Mouse (Mus musculus) colon, adult 2 months (tissue): ENCODE results near the gene Gpkow. TPM values are rescaled to one million over a fixed set of nuclear protein-coding genes. Genes with fewer than 3 reads are reported as not detected.

Source experiments
- polyA plus RNA-seq: library from polyadenylated mRNA; depleted of rRNA; stranded (reverse); fragments of >200 nt; gene quantifications from 2 replicates; pipeline ENCODE4 v1.2.3, GENCODE M21; 2012; rRNA removed

Gpkow gene
- 4.7 and 5.5 TPM in 2 replicates for polyA plus RNA-seq

DNA sequence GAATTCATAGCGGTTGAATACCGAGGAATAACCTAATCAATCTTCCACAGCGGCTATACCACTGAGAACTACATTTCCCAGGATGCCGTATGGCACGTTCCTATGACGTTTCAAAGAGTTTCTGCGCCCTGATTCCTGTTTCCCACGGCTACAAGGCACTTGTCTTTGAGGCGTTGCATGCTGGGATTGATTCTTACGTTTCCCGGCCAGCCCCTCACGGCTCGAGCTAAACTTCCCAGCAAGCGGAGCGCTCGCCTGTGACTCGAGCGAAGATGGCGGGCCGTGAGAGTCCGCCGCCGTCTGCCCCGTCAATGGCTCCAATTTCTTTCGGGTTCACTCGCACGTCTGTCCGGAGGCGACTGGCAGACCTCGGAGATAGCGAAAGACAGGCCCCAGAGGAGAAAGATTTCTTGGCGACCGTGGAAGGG lies at the start of gene Gpkow:
Gene Gpkow, plus strand, starts transcription at position 178 of the 428 bp plus-strand sequence.

DNA sequence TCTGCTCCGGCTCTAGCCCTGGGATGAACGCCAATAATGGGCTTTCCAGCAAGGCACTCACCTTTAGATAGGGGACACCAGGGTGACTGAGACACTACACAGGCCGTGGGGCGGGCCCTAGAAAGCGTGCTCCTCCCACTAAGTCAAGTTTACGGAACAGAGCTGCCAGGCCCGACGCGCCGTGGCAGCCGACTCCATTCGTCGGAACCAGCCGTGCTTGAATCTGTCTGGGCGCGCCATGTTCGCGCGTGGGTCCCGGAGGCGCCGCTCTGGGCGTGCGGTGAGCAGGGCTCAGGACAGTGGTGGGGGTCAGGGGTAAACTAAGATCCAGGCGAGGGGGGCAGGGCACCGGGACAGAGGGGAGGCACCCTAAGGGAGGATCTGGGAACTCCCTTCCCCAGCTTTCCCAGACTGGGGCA lies 39.7 kb upstream of the Gpkow start, which contains the start of gene Prickle3:
Gene Prickle3, plus strand, starts transcription at position 40 of the 419 bp plus-strand sequence.

DNA sequence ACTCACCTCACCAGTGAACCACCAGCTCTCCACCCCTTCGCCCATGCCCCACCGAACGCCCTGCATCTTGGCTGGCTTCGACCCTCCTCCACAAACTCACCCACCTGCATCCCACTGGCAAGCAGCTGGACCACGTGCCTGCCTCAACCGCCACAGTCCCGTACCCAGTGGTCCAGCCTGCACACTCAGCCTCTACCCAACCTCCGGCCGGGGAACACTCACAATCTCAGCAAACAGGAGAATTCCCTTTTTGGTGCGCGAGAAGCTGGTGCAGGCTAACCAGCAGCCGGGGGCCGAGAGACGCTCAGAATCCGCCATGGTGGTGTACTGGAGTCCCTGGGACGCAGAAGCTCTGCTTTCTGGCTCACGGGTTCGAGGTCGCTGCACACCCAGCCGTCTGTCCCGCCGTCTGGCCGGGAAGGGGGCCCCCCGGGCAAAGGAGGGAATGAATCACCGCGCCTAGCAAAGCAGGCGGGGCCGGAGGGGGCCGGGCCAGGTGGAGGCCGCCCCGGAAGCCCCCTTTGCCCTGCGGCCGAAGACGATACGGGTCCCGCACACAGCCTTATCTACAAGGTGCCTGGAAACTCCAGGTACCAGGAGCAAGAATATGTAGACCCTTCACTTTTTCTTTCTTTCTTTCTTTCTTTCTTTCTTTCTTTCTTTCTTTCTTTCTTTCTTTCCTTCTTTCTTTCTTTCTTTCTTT lies 25.9 kb upstream of the Gpkow start, which contains the start of gene Plp2:
Gene Plp2, minus strand, starts transcription at position 470 of the 703 bp plus-strand sequence.

DNA sequence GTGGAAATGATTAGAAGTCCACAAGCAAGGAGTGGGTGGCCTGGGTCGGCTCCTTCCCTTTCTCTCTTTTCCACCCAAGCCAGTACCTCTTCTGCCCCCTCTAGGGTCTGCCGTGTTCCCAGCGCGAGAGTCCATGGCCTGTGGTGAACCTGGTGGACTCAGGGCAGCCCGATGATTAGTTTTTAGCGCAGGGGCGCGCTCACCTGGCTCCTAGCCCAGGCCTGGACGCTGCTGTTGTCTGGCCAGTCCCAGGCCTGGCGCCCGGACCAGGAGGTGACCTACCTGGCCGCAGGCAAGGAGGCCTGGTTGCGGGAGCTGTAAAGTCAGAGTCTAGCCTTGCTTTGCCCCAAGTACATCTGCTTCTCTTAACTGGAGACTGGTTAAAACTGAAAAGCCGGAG lies 16.1 kb upstream of the Gpkow start, which contains the start of gene Magix:
Gene Magix, minus strand, starts transcription at position 388 of the 400 bp plus-strand sequence.

DNA sequence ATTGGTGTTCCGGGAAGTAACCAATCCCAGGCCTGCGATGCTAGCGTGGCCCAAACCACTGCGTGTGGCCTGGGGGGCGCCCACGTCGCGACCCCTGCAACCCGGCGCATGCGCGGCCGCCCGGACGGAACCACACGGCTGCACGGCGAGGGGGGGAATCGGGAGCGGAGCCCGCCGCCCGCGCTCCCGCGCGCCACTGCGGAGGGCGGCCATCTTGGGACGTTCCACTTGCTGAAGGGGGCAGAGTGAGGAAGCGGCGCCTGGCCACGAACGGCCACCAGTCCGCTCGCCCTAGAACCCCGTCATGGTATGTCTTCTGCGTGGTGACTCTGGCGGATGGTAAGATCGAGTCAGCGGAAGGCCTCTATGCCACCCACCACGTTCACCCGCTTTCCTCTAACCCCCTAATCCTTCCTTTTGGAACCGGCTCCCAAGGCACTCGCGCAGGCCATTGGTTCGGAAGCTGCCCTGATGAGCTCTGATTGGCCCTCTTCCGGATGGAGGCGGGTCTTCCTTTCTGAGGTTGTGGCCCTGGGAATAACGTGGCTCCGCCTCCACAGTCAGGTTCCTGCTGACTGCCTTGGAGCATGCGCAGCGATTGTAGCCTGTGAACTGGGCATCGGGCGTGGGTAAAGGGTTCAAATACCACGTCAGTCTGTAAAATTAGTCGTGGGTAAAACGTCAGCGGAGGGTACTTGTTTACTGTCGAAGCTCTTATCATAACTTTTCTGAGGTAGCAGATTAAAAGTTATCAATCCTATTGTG lies 17.4 kb downstream of the Gpkow start, which contains the start of gene Wdr45:
Gene Wdr45, plus strand, starts transcription at position 199 of the 765 bp plus-strand sequence.

DNA sequence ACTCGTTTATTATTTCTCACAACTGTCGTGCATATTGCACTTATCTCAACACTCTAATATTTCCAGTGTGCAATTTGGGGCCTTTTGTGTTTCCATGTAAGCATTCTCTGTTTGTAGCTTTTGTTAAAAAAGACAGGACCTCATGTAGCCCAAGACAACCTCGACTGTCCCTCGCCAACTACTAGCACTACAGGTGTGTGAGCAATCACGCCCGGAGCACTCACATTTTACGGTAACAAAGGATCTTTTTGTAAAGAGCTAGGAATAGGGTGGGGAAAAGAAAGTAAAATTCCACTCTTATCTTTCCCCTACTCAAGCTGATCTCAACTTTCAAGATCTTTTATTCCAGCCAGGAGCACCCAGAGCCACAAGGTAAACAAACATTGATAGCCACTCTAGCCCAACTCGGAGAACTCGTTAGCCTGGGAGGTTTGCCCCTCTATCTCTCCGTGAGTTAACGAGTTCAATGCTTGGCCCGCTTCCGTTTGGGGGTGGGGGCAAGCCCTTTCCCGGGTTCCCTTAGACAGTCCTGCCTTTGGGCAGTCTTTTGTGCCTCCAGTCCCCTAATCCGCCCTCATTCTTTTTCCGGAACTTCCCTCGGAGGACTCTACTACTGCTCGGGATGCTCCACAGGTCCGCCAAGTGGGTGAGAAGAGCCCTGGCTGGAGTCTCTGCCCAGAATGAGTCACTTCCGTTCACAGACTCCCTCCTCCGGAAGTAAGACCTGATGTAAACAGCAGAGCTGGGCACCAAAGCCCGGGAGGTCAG lies 24.8 kb downstream of the Gpkow start, which contains the start of gene Gm45208:
Gene Gm45208, plus strand, starts transcription at position 732 of the 768 bp plus-strand sequence.

DNA sequence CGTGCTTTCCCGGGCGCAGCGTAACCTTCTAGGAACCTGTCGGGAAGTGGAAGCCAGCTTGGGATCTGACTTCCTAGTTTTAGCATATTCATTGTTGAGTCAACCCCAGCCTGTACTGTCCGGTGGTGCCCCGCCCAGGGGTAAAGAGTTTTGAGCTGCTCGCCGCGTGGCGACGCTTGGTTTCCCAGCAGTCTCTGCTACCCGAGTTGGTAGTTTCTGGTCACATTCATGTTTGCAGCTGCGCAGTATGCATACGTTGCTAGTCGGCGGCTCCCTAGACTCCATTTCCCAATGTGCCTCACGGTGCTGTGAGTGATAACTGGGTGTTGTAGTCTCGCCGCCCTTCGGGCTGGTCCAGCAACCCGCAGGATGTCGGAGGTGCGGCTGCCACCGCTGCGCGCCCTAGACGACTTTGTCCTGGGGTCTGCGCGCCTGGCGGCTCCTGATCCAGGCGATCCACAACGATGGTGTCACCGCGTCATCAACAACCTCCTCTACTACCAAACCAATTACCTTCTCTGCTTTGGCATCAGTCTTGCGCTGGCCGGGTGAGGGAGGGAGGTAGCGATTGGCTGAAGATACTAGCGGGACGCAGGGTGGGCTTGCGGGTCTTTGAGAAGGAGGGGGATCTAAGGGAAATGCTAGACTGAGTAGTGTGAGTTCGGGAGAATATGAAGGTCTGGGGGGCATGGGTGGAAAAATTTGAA lies 31.4 kb downstream of the Gpkow start, which contains the start of gene Praf2:
Gene Praf2, plus strand, starts transcription at position 225 of the 707 bp plus-strand sequence.

DNA sequence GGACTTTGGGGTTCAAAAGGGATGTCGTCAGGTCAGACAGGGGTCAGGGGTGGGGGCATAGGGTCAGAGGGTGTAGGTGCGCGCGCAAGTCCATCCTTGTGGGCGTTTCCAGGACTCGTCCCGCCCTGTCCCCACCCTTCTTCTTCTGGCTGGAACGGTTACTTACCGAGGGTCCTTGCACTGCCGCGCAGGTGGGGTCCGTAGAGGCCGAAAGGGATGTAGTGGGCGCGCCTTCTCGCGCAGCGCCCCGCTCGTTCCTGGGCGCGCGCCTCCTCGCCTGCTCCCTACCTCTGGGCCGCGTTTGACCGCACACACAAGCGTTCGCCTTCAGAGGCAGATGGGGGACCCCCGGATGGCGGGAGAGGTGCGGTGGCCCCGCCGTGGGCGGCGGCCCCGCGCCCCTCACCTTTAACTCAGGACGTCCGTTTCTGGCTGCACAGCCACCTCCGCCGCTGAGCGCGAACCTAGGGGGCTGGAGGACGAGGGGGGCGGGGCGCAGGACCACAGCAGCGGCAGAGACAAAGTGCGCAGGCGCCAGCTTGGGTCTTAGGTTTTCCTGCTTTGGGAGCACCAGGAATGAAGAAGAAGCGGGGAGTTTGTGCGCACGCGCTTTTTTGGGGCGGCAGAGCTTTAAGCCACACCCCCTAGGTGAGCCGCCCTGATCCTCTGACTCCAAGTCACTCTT lies 53.6 kb downstream of the Gpkow start, which contains the start of gene Ccdc120:
Gene Ccdc120, minus strand, starts transcription at position 474 of the 685 bp plus-strand sequence.

Other genes with a start within 250 kb of the Gpkow start
- gene Foxp3, start 123.5 kb upstream of the Gpkow start, polyA plus RNA-seq: 0.24 and 0.58 TPM in 2 replicates
- gene Ppp1r3f, start 122.8 kb upstream of the Gpkow start, polyA plus RNA-seq: 2.5 and 3.0 TPM in 2 replicates
- 16.5 and 17.3 TPM in 2 replicates for gene Ccdc22, start 91.6 kb upstream of the Gpkow start, polyA plus RNA-seq
- gene Cacna1f, start 90.0 kb upstream of the Gpkow start, polyA plus RNA-seq: not detected in 2 replicates
- gene Syp, start 58.7 kb upstream of the Gpkow start, polyA plus RNA-seq: 6.4 TPM in 2 replicates
- 28.8 and 34.6 TPM in 2 replicates for gene Prickle3, start 39.9 kb upstream of the Gpkow start, polyA plus RNA-seq
- 360 and 390 TPM in 2 replicates for gene Plp2, start 25.7 kb upstream of the Gpkow start, polyA plus RNA-seq
- 1.3 and 2.7 TPM in 2 replicates for gene Magix, start 15.9 kb upstream of the Gpkow start, polyA plus RNA-seq
- 39.4 and 43.0 TPM in 2 replicates for gene Wdr45, start 17.2 kb downstream of the Gpkow start, polyA plus RNA-seq
- gene Gm45208, start 25.1 kb downstream of the Gpkow start, polyA plus RNA-seq: not detected in 2 replicates
- gene Praf2, start 31.3 kb downstream of the Gpkow start, polyA plus RNA-seq: 51.2 and 75.8 TPM in 2 replicates
- gene Ccdc120, start 53.8 kb downstream of the Gpkow start, polyA plus RNA-seq: 30.0 and 34.8 TPM in 2 replicates
- 23.0 and 25.1 TPM in 2 replicates for gene Tfe3, start 65.4 kb downstream of the Gpkow start, polyA plus RNA-seq
- gene Gripap1, start 92.6 kb downstream of the Gpkow start, polyA plus RNA-seq: 18.9 and 22.6 TPM in 2 replicates
- gene Kcnd1, start 125.2 kb downstream of the Gpkow start, polyA plus RNA-seq: 1.8 and 2.2 TPM in 2 replicates
- 36.1 and 38.3 TPM in 2 replicates for gene Otud5, start 144.2 kb downstream of the Gpkow start, polyA plus RNA-seq
- 10.7 and 13.5 TPM in 2 replicates for gene Pim2, start 181.1 kb downstream of the Gpkow start, polyA plus RNA-seq
- 260 and 397 TPM in 2 replicates for gene Slc35a2, start 186.9 kb downstream of the Gpkow start, polyA plus RNA-seq
- gene Pqbp1, start 202.1 kb downstream of the Gpkow start, polyA plus RNA-seq: 31.5 and 39.6 TPM in 2 replicates
- 45.5 and 51.4 TPM in 2 replicates for gene Timm17b, start 202.2 kb downstream of the Gpkow start, polyA plus RNA-seq
- not detected in 2 replicates for gene Gm10491, start 210.7 kb downstream of the Gpkow start, polyA plus RNA-seq
- not detected in 2 replicates for gene Gm10490, start 212.4 kb downstream of the Gpkow start, polyA plus RNA-seq
- 32.0 and 41.2 TPM in 2 replicates for gene Pcsk1n, start 222.7 kb downstream of the Gpkow start, polyA plus RNA-seq
- gene Eras, start 231.5 kb downstream of the Gpkow start, polyA plus RNA-seq: not detected in 2 replicates